Mouse (Mus musculus): ENCODE data around the gene Ogg1. TPM values are rescaled to one million over a fixed set of nuclear protein-coding genes. Genes with fewer than 3 reads are reported as not detected.

Gene Ogg1
- polyA plus RNA-seq, 1 experiment from 2014 or later, result 14.0 TPM

- TF ChIP-seq CTCF (IDR thresholded peaks at IDR 0.05; ENCODE audit: low read depth), result no peak
- H3K27me3 ChIP-seq (ENCODE audit: insufficient read depth, low read length), result no peaks in the 10 kb centered on the region
- DNase-seq (ENCODE audit: low spot score) (no peak), ATAC-seq (replicated peaks; ENCODE audit: low FRiP score, low read depth) (no peak)
- 95% methylated on average over 8 of the region's 8 CpGs for WGBS
- H3K9me3 ChIP-seq (replicated peaks; ENCODE audit: low read length), result no peaks in the 10 kb centered on the region
- no peak overlapping the region for H3K27ac ChIP-seq
- no peaks in the 10 kb centered on the region for H3K4me1 ChIP-seq (replicated peaks; ENCODE audit: insufficient read depth, low read length)
- no peak overlapping the region for H3K4me2 ChIP-seq (ENCODE audit: low read length)
- H3K4me3 ChIP-seq (replicated peaks; ENCODE audit: low read depth, low read length), result no peak overlapping the region
- H3K36me3 ChIP-seq (ENCODE audit: insufficient read depth, low read length), result peaks cover 72% of the 10 kb centered on the region
- H3K9ac ChIP-seq (ENCODE audit: low read depth, low read length), result no peak overlapping the region
Measured at GRCm38 (mm10) chr6:113384351-113384927, 57.7 kb downstream of the Ogg1 start.

Other genes with a start within 250 kb of the Ogg1 start
- gene Setd5, start 249.6 kb upstream of the Ogg1 start, polyA plus RNA-seq (2015; fragmentation: Nextera tagmentation; extraction: Ambion mirVana), result 46.4 and 50.3 TPM in 2 replicates
- 0.20 and 0.45 TPM in 2 replicates for gene Lhfpl4, start 131.6 kb upstream of the Ogg1 start, polyA plus RNA-seq (2015; fragmentation: Nextera tagmentation; extraction: Ambion mirVana)
- 30.5 and 33.7 TPM in 2 replicates for gene Mtmr14, start 89.1 kb upstream of the Ogg1 start, polyA plus RNA-seq (2015; fragmentation: Nextera tagmentation; extraction: Ambion mirVana)
- gene Cpne9, start 44.7 kb upstream of the Ogg1 start, polyA plus RNA-seq (2015; fragmentation: Nextera tagmentation; extraction: Ambion mirVana), result not detected in 2 replicates
- gene Brpf1, start 19.8 kb upstream of the Ogg1 start, polyA plus RNA-seq (2015; fragmentation: Nextera tagmentation; extraction: Ambion mirVana), result 12.2 and 12.5 TPM in 2 replicates
- gene Camk1, start 17.0 kb downstream of the Ogg1 start, polyA plus RNA-seq (2015; fragmentation: Nextera tagmentation; extraction: Ambion mirVana), result 90.6 and 99.7 TPM in 2 replicates
- gene Tada3, start 50.9 kb downstream of the Ogg1 start, polyA plus RNA-seq (2015; fragmentation: Nextera tagmentation; extraction: Ambion mirVana), result 37.9 and 39.9 TPM in 2 replicates
- gene Arpc4, start 51.1 kb downstream of the Ogg1 start, polyA plus RNA-seq (2015; fragmentation: Nextera tagmentation; extraction: Ambion mirVana), result 375 and 420 TPM in 2 replicates
- 1.5 and 2.0 TPM in 2 replicates for gene Ttll3, start 62.3 kb downstream of the Ogg1 start, polyA plus RNA-seq (2015; fragmentation: Nextera tagmentation; extraction: Ambion mirVana)
- gene Rpusd3, start 92.4 kb downstream of the Ogg1 start, polyA plus RNA-seq (2015; fragmentation: Nextera tagmentation; extraction: Ambion mirVana), result 24.4 and 30.5 TPM in 2 replicates
- gene Cidec, start 108.8 kb downstream of the Ogg1 start, polyA plus RNA-seq (2015; fragmentation: Nextera tagmentation; extraction: Ambion mirVana), result 0.17 and 0.23 TPM in 2 replicates
- 111 and 114 TPM in 2 replicates for gene Jagn1, start 115.6 kb downstream of the Ogg1 start, polyA plus RNA-seq (2015; fragmentation: Nextera tagmentation; extraction: Ambion mirVana)
- 10.9 and 11.1 TPM in 2 replicates for gene Il17re, start 131.5 kb downstream of the Ogg1 start, polyA plus RNA-seq (2015; fragmentation: Nextera tagmentation; extraction: Ambion mirVana)
- 28.0 and 28.8 TPM in 2 replicates for gene Il17rc, start 144.5 kb downstream of the Ogg1 start, polyA plus RNA-seq (2015; fragmentation: Nextera tagmentation; extraction: Ambion mirVana)
- gene Creld1, start 156.3 kb downstream of the Ogg1 start, polyA plus RNA-seq (2015; fragmentation: Nextera tagmentation; extraction: Ambion mirVana), result 25.7 and 28.7 TPM in 2 replicates
- gene Prrt3, start 175.0 kb downstream of the Ogg1 start, polyA plus RNA-seq (2015; fragmentation: Nextera tagmentation; extraction: Ambion mirVana), result 0.52 and 0.55 TPM in 2 replicates
- 114 and 118 TPM in 2 replicates for gene Emc3, start 204.7 kb downstream of the Ogg1 start, polyA plus RNA-seq (2015; fragmentation: Nextera tagmentation; extraction: Ambion mirVana)
- 3.0 and 5.1 TPM in 2 replicates for gene Fancd2, start 204.7 kb downstream of the Ogg1 start, polyA plus RNA-seq (2015; fragmentation: Nextera tagmentation; extraction: Ambion mirVana)

All from kidney, postnatal 0 days (tissue).